Mouse (Mus musculus) heart, embryonic 10.5 days (tissue): ENCODE results near the gene Srrt. TPM values are rescaled to one million over a fixed set of nuclear protein-coding genes. Genes with fewer than 3 reads are reported as not detected.
"Not testable (repeated sequence)": the region's sequence is repeated elsewhere in the genome, so short reads cannot be mapped to it uniquely, and the experiment has no call there.

Source experiments
- DNase-seq: peaks from one replicate; pipeline ENCODE4 v3.0.0-alpha.2; 2017; ENCODE audit warnings: low spot score
- H3K27ac ChIP-seq: fragments of 300-500 bp; sonication (generic); 2 replicates; pipeline ENCODE4 v1.5.1; 2016; ENCODE audit warnings: mild to moderate bottlenecking
- H3K27me3 ChIP-seq: fragments of 300-500 bp; sonication (generic); 2 replicates; pipeline ENCODE4 v1.6.1; 2016; ENCODE audit warnings: mild to moderate bottlenecking; ENCODE audit not compliant: poor library complexity, insufficient read depth, severe bottlenecking
- H3K36me3 ChIP-seq: fragments of 300-500 bp; sonication (generic); 2 replicates; pipeline ENCODE4 v1.6.1; 2016; ENCODE audit warnings: mild to moderate bottlenecking, moderate library complexity
- H3K4me1 ChIP-seq: fragments of 300-500 bp; sonication (generic); 2 replicates; pipeline ENCODE4 v1.6.1; 2016; ENCODE audit warnings: mild to moderate bottlenecking
- H3K4me3 ChIP-seq: fragments of 300-500 bp; sonication (generic); 2 replicates; pipeline ENCODE4 v1.5.1; 2016; ENCODE audit warnings: mild to moderate bottlenecking, moderate library complexity
- H3K9me3 ChIP-seq: fragments of 300-500 bp; sonication (generic); 2 replicates; pipeline ENCODE4 v1.6.1; 2016; ENCODE audit warnings: mild to moderate bottlenecking, moderate library complexity
- WGBS: fragments of 180-500 bp; shearing (Covaris S2); methylation state at CpG from one replicate; pipeline ENCODE4 v1.1.7; 2016; 5-methylcytosine and 5-hydroxymethylcytosine counted together
- polyA plus RNA-seq: library from polyadenylated mRNA; unstranded; fragments of >200 nt; fragmentation: Nextera tagmentation; extraction: Ambion mirVana; gene quantifications from 2 replicates; pipeline ENCODE4 v1.2.1, GENCODE M21; 2016

The Srrt gene
- polyA plus RNA-seq, 1 experiment from 2014 or later = 147 TPM

GRCm38 (mm10) chr5:137289591-137290365 lies 17.7 kb downstream of the Srrt start:
- 36% methylated on average over 13 of the region's 13 CpGs for WGBS
- peak overlapping the region; percentile 64 for H3K4me3 ChIP-seq
- DNase-seq = peak; percentile 95
- peak overlapping the region; percentile 81 for H3K27ac ChIP-seq
- peaks cover 61% of the 10 kb centered on the region for H3K27me3 ChIP-seq
- H3K9me3 ChIP-seq = no peaks in the 10 kb centered on the region
- peaks cover 62% of the 10 kb centered on the region for H3K4me1 ChIP-seq
- no peaks in the 10 kb centered on the region for H3K36me3 ChIP-seq

- 2% methylated on average over 25 of the region's 25 CpGs for WGBS
- H3K4me3 ChIP-seq = peak overlapping the region; percentile 64
- peaks cover 57% of the 10 kb centered on the region for H3K4me1 ChIP-seq
- H3K27me3 ChIP-seq = peaks cover 61% of the 10 kb centered on the region
- no peaks in the 10 kb centered on the region for H3K9me3 ChIP-seq
- DNase-seq = peak; percentile 89
- peak overlapping the region; percentile 81 for H3K27ac ChIP-seq
- no peaks in the 10 kb centered on the region for H3K36me3 ChIP-seq
Measured at GRCm38 (mm10) chr5:137288999-137289470, 18.4 kb downstream of the Srrt start.

- peak; percentile 83 for DNase-seq
- Histone ChIP-seq H3K36me3 (no peaks in the 10 kb centered on the region), H3K9me3 (no peaks in the 10 kb centered on the region), H3K27me3 (peaks cover 61% of the 10 kb centered on the region), H3K27ac (peak overlapping the region; percentile 81), H3K4me3 (peak overlapping the region; percentile 64), H3K4me1 (peaks cover 49% of the 10 kb centered on the region)
- whole genome bisulfite sequencing = under 1% methylated on average over 60 of the region's 65 CpGs
Measured at GRCm38 (mm10) chr5:137287953-137288743, 19.3 kb downstream of the Srrt start.

- DNase-seq = peak; percentile 90
- Histone ChIP-seq H3K9me3 (no peaks in the 10 kb centered on the region), H3K27me3 (peaks cover 53% of the 10 kb centered on the region), H3K4me3 (peak within 1 kb of the TSS; percentile 64), H3K4me1 (peaks cover 43% of the 10 kb centered on the region), H3K27ac (peak within 1 kb of the TSS; percentile 81), H3K36me3 (no peaks in the 10 kb centered on the region)
- 2% methylated on average over 40 of the region's 40 CpGs for WGBS
Measured at GRCm38 (mm10) chr5:137287032-137287952, 20.2 kb downstream of the Srrt start, which contains the start of gene Ache. TSS of gene Ache (plus strand) at chr5:137287519.

GRCm38 (mm10) chr5:137286655-137287031 lies 20.8 kb downstream of the Srrt start:
- under 1% methylated on average over 16 of the region's 16 CpGs for WGBS
- H3K36me3 ChIP-seq = no peaks in the 10 kb centered on the region
- peaks cover 48% of the 10 kb centered on the region for H3K27me3 ChIP-seq
- peak overlapping the region; percentile 81; the same call in 1 of the 2 replicates for H3K27ac ChIP-seq
- H3K9me3 ChIP-seq = no peaks in the 10 kb centered on the region
- peak; percentile 96 for DNase-seq
- H3K4me3 ChIP-seq = peak overlapping the region; percentile 64
- peaks cover 43% of the 10 kb centered on the region for H3K4me1 ChIP-seq

GRCm38 (mm10) chr5:137285986-137286385 lies 21.5 kb downstream of the Srrt start:
- no peak overlapping the region for H3K4me3 ChIP-seq
- peaks cover 42% of the 10 kb centered on the region for H3K27me3 ChIP-seq
- H3K9me3 ChIP-seq = no peaks in the 10 kb centered on the region
- H3K4me1 ChIP-seq = peaks cover 43% of the 10 kb centered on the region
- no peaks in the 10 kb centered on the region for H3K36me3 ChIP-seq
- no peak for DNase-seq
- WGBS = 57% methylated on average over 7 of the region's 7 CpGs
- H3K27ac ChIP-seq = no peak overlapping the region

- Histone ChIP-seq H3K27ac (no peak overlapping the region), H3K4me3 (no peak overlapping the region), H3K36me3 (no peaks in the 10 kb centered on the region), H3K4me1 (peaks cover 37% of the 10 kb centered on the region), H3K27me3 (peaks cover 32% of the 10 kb centered on the region), H3K9me3 (no peaks in the 10 kb centered on the region)
- WGBS = 60% methylated on average over 5 of the region's 5 CpGs
- no peak for DNase-seq
Measured at GRCm38 (mm10) chr5:137285045-137285444, 22.4 kb downstream of the Srrt start.

GRCm38 (mm10) chr5:137284411-137284810 lies 23.1 kb downstream of the Srrt start:
- Histone ChIP-seq H3K27me3 (peaks cover 26% of the 10 kb centered on the region), H3K4me1 (peaks cover 31% of the 10 kb centered on the region)
- H3K36me3 ChIP-seq, H3K4me3 ChIP-seq, H3K9me3 ChIP-seq, H3K27ac ChIP-seq, DNase-seq: not testable (repeated sequence)
- WGBS = 79% methylated on average over 6 of the region's 6 CpGs

- Histone ChIP-seq H3K27me3 (no peaks in the 10 kb centered on the region), H3K27ac (no peak overlapping the region), H3K9me3 (0 out of 2 replicates have a peak, but pooled peaks cover 4% of the 10 kb centered on the region), H3K4me1 (no peaks in the 10 kb centered on the region), H3K36me3 (no peaks in the 10 kb centered on the region), H3K4me3 (no peak overlapping the region)
- 59% methylated on average over 18 of the region's 18 CpGs for WGBS
- DNase-seq = no peak
Measured at GRCm38 (mm10) chr5:137277360-137278342, 29.8 kb downstream of the Srrt start.

GRCm38 (mm10) chr5:137268131-137268910 lies 39.2 kb downstream of the Srrt start:
- WGBS = 30% methylated on average over 16 of the region's 18 CpGs

GRCm38 (mm10) chr5:137264787-137265186 lies 42.7 kb downstream of the Srrt start:
- Histone ChIP-seq H3K4me3 (no peak overlapping the region), H3K27me3 (peaks cover 15% of the 10 kb centered on the region; the same call in 1 of the 2 replicates), H3K9me3 (no peaks in the 10 kb centered on the region), H3K36me3 (no peaks in the 10 kb centered on the region), H3K27ac (no peak overlapping the region), H3K4me1 (peaks cover 6% of the 10 kb centered on the region; the same call in 1 of the 2 replicates)
- 90% methylated on average over 11 of the region's 11 CpGs for WGBS
- no peak for DNase-seq

More at GRCm38 (mm10) chr5:137268131-137268910, 39.2 kb downstream of the Srrt start:
- peaks cover 6% of the 10 kb centered on the region; the same call in 1 of the 2 replicates for H3K4me1 ChIP-seq
- H3K4me3 ChIP-seq = peak overlapping the region; percentile 7; the same call in 1 of the 2 replicates
- H3K27ac ChIP-seq = no peak overlapping the region
- no peak for DNase-seq
- H3K36me3 ChIP-seq = no peaks in the 10 kb centered on the region
- H3K27me3 ChIP-seq = peaks cover 15% of the 10 kb centered on the region; the same call in 1 of the 2 replicates
- H3K9me3 ChIP-seq = no peaks in the 10 kb centered on the region
